Mouse (Mus musculus) forebrain, embryonic 12.5 days (tissue): ENCODE results near the gene Scgb1a1. TPM values are rescaled to one million over a fixed set of nuclear protein-coding genes. Genes with fewer than 3 reads are reported as not detected.
A peak's percentile ranks its signal among the peaks of the same experiment; 100 is the strongest.

Experiments used
- ATAC-seq: fragments of 200-750 bp; cut with Nextera tagmentation; 2 replicates; pipeline ENCODE4 v1.8.0; 2017; ENCODE audit warnings: moderate TSS enrichment; ENCODE audit not compliant: low FRiP score
- H3K27ac ChIP-seq: fragments of 300-500 bp; sonication (generic); 2 replicates; pipeline ENCODE4 v1.5.1; 2016; ENCODE audit warnings: mild to moderate bottlenecking
- H3K27me3 ChIP-seq: fragments of 300-500 bp; sonication (generic); 2 replicates; pipeline ENCODE4 v1.6.1; 2016; ENCODE audit warnings: mild to moderate bottlenecking
- H3K36me3 ChIP-seq: fragments of 300-500 bp; sonication (generic); replicated peaks from 2 replicates; pipeline ENCODE4 v1.6.1; 2016; ENCODE audit warnings: mild to moderate bottlenecking
- H3K4me1 ChIP-seq: fragments of 300-500 bp; sonication (generic); 2 replicates; pipeline ENCODE4 v1.6.1; 2016
- H3K4me2 ChIP-seq: fragments of 300-500 bp; sonication (generic); 2 replicates; pipeline ENCODE4 v1.6.1; 2016; ENCODE audit warnings: mild to moderate bottlenecking, moderate library complexity
- H3K4me3 ChIP-seq: fragments of 300-500 bp; sonication (generic); replicated peaks from 2 replicates; pipeline ENCODE4 v1.5.1; 2016; ENCODE audit warnings: mild to moderate bottlenecking
- H3K9ac ChIP-seq: fragments of 300-500 bp; sonication (generic); 2 replicates; pipeline ENCODE4 v1.6.1; 2016; ENCODE audit warnings: mild to moderate bottlenecking
- H3K9me3 ChIP-seq: fragments of 300-500 bp; sonication (generic); 2 replicates; pipeline ENCODE4 v1.6.1; 2016
- WGBS: fragments of 180-500 bp; shearing (Covaris S2); methylation state at CpG from one replicate; pipeline ENCODE4 v1.1.7; 2016; 5-methylcytosine and 5-hydroxymethylcytosine counted together
- polyA plus RNA-seq: library from polyadenylated mRNA; unstranded; fragments of >200 nt; fragmentation: Nextera tagmentation; extraction: Ambion mirVana; gene quantifications from 2 replicates; pipeline ENCODE4 v1.2.1, GENCODE M21; 2016

Gene Scgb1a1
- polyA plus RNA-seq, 1 experiment from 2014 or later: not detected

DNA sequence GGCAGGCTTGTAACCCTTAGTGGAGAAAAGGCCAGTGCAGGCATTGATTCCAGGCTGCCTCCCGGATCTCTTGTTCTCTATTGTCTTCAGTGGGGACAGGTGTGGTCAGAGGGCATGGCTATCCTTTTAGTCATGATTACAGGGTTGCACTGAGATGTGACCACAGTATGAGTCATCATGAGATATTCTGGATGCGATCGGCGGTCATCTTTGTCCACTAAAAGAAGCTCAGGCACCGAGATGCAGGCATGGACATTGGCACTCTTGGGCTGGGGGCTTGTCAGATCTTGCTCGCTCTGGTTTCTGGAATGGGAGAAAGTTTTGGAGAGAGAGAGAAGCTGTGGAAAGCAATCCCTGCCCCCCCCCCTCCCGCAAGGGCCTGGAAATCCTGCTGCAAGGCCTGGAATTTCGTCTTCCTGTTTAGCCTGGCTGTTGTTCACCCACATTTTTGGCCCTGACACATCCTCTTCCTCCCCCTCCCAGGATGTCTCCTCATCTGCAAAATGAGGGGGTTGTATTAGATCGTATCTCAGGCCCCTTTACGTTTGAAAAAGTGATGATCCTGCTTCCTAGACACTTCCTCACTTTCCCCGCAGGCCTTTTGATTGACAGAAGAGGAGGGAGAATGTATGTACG lies 13.9 kb downstream of the Scgb1a1 start:
- Histone ChIP-seq H3K27ac (no peak overlapping the region), H3K9ac (no peak overlapping the region), H3K4me3 (no peak overlapping the region), H3K4me1 (peaks cover 9% of the 10 kb centered on the region), H3K4me2 (no peak overlapping the region), H3K27me3 (no peaks in the 10 kb centered on the region; the same call in 1 of the 2 replicates), H3K9me3 (no peaks in the 10 kb centered on the region), H3K36me3 (no peaks in the 10 kb centered on the region)
- 78% methylated on average over 12 of the region's 12 CpGs for WGBS
- no peak for ATAC-seq

DNA sequence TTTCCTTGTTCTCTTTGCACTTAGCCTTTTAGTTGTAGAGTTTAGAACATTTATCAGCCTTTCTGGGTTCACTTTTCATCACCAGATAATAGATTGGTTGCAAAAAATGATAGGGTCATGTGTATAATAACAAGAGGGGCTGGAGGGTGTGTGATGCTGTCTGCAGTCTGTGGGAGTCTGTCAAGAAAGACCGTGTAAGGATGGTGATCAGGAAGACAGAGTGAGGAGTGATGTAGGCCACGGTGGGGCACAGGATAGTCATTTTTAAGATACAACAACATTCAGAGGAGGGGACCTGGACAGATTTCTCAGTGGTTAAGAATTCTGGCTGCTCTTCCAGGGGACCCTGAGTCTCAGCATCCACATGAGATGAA lies 15.6 kb downstream of the Scgb1a1 start:
- H3K36me3 ChIP-seq: no peaks in the 10 kb centered on the region
- no peak overlapping the region for H3K4me3 ChIP-seq
- peaks cover 9% of the 10 kb centered on the region for H3K4me1 ChIP-seq
- WGBS: 86% methylated on average over 2 of the region's 2 CpGs
- H3K9me3 ChIP-seq: no peaks in the 10 kb centered on the region
- H3K27me3 ChIP-seq: no peaks in the 10 kb centered on the region
- no peak overlapping the region for H3K9ac ChIP-seq
- no peak for ATAC-seq
- H3K4me2 ChIP-seq: no peak overlapping the region
- no peak overlapping the region for H3K27ac ChIP-seq

DNA sequence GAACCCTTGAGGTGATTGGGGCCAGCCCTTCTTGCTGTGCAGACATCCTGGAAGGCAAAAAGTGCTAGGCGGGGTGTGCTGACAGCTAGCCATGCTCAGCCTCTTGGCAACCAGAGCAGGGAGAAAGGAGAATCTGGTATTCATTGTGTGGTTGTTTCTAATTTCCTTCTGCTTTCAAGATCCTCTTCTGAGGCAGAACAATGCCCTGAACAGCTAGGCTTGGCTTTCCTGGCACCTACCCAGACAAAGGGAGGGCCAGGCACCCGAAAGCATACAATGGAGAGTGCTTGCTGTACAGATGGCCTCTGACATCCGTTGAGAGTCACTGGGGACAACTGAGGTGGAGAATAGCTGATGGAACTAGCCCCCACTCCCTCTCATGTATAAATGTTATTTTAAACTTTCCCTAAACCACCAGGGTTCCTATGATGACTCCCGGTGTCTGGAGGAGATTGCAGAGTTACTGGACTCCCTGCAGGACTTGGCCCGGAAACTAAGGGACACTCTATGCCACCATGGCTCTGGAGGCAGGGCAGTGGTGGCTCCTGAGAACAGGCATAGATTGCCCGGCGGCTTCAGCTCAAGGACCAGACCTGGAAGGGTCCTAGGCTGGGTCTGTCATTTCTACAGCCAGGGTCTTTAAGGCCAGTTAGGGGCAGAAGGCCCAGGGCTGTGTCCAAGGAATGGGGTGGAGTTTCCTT lies 16.2 kb downstream of the Scgb1a1 start:
- H3K27ac ChIP-seq: no peak overlapping the region
- H3K9ac ChIP-seq: no peak overlapping the region
- no peaks in the 10 kb centered on the region for H3K9me3 ChIP-seq
- H3K4me1 ChIP-seq: peaks cover 9% of the 10 kb centered on the region
- no peak overlapping the region for H3K4me3 ChIP-seq
- H3K4me2 ChIP-seq: no peak overlapping the region
- no peaks in the 10 kb centered on the region for H3K36me3 ChIP-seq
- H3K27me3 ChIP-seq: no peaks in the 10 kb centered on the region
- 53% methylated on average over 7 of the region's 7 CpGs for WGBS
- no peak for ATAC-seq

DNA sequence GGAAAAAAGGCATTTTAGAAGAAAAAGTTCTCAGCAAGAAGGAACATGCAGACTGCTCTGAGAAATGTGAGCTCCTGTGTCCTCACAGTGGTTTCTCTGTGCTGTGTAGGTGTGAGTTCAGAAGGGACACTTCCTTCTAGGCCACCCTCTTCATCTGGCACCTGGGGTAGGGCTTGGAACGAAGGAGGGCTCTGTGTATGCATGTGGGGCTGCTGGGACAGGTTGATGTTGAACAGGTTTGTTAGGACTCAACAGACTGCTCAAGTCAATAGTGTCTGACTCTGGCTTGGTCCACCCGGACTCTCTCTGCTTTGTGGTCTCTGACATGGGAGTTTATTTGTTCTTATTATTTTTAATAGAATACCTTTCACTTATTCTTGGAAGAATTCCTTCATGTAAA lies 17.4 kb downstream of the Scgb1a1 start:
- Histone ChIP-seq H3K4me1 (peaks cover 19% of the 10 kb centered on the region), H3K4me3 (no peak overlapping the region), H3K27ac (no peak overlapping the region), H3K9me3 (no peaks in the 10 kb centered on the region), H3K27me3 (no peaks in the 10 kb centered on the region), H3K9ac (no peak overlapping the region), H3K36me3 (no peaks in the 10 kb centered on the region), H3K4me2 (no peak overlapping the region)
- no peak for ATAC-seq
- 81% methylated on average over 2 of the region's 2 CpGs for WGBS

DNA sequence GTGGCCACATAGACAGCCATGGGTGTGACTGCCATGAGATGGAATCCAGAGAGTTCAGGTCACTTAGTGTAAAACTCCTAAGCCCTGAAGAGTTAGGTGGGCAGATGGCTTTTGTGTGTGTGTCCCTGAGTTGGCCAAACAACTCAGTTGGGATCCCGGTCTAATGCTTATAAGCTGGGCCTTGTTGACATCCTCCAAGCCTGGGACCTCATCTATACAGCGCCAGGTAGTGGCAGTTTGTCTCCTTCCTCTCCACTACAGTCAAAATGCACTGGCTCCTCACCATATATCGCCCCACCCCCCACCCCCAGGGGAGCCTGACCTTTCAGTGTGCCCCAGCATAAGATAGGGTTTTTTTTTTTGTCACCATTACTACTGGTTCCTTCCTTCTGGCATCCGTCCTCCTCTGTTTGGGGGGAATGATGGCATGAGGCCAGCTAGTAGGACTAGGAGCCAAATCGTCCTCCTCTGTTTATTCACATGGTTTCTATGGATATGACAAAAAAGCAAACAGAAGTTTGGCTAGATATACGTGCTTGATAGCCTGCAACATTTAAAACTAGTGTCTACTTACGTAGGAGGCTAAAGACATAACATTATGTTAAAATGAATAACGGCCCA lies 18.0 kb downstream of the Scgb1a1 start:
- peaks cover 19% of the 10 kb centered on the region for H3K4me1 ChIP-seq
- H3K4me2 ChIP-seq: no peak overlapping the region
- no peak overlapping the region for H3K27ac ChIP-seq
- H3K9ac ChIP-seq: no peak overlapping the region
- WGBS: 85% methylated on average over 8 of the region's 8 CpGs
- H3K27me3 ChIP-seq: no peaks in the 10 kb centered on the region
- H3K4me3 ChIP-seq: no peak overlapping the region
- no peaks in the 10 kb centered on the region for H3K9me3 ChIP-seq
- ATAC-seq: no peak
- no peaks in the 10 kb centered on the region for H3K36me3 ChIP-seq

DNA sequence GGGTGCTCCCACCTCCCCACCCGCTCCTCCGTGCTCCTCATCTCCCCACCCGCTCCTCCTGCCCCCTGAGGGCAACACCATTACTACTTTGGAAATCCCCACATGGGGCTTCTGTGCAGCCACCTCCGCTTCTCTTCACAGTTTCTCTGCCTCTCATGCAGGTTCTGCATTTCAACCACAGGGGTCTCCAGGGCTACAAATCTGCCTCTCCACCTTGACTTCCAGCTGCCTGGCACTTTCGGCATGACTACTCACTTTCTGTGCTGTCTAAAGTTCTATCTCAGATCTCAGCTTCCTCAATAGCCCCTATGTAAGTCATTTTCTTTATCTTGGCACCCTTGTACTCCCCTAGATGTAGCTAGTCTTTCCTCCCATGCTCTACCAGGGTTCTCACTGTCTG lies 20.5 kb downstream of the Scgb1a1 start:
- no peak for ATAC-seq
- 84% methylated on average over 5 of the region's 5 CpGs for WGBS
- Histone ChIP-seq H3K9me3 (no peaks in the 10 kb centered on the region), H3K4me3 (no peak overlapping the region), H3K27ac (no peak overlapping the region), H3K36me3 (no peaks in the 10 kb centered on the region), H3K4me2 (no peak overlapping the region), H3K9ac (no peak overlapping the region), H3K27me3 (no peaks in the 10 kb centered on the region), H3K4me1 (peaks cover 19% of the 10 kb centered on the region)

DNA sequence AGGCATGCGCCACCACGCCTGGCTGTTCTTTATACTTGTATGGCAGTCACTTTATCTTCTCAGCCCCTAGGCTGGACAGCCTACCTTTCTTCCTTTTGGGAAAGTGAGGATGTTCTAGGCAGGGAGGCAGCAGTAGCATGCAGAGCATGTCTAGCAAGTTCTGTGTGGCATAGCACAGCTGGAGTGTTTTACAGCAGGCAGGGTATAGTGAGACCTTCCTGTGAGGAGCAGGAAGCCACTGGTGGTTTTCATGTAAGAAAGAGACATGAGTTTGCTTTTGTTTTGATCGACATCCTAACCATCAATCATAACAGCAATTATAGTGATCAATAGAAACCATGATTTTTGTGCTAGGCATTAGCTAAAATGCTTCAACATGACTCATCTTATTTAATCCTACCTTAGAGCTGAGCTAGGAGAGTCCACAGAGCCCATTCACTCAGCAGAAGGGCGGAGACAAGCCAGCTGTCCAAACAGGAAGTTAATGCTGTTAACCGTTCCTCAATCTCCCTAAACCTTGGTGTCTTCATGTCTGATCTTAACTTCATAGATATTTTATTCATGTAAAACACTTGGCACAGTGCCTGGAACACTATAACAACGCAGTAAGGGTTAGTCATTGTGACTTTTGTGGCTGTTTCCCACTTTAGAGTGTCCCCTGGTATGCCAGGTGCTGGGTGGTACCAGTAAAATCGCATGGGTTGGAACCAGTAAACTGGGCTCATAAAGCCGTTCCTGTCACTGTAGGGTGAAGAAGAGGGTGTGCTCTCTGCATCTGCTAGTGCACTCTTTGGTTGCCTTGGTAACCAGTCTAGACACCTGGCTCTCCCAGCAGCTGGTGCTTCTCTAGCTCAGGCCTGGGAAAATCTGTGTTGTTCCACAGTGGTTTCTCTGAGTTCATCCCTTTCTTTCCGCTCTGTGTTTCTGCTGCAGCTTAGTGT lies 21.9 kb downstream of the Scgb1a1 start:
- peak overlapping the region; percentile 57; the same call in 1 of the 2 replicates for H3K27ac ChIP-seq
- ATAC-seq: peak; percentile 75; the same call in 1 of the 2 replicates
- no peaks in the 10 kb centered on the region for H3K27me3 ChIP-seq
- no peaks in the 10 kb centered on the region for H3K9me3 ChIP-seq
- WGBS: 71% methylated on average over 9 of the region's 9 CpGs
- no peak overlapping the region for H3K9ac ChIP-seq
- no peak overlapping the region for H3K4me2 ChIP-seq
- H3K4me3 ChIP-seq: no peak overlapping the region
- H3K36me3 ChIP-seq: no peaks in the 10 kb centered on the region
- peaks cover 10% of the 10 kb centered on the region for H3K4me1 ChIP-seq

DNA sequence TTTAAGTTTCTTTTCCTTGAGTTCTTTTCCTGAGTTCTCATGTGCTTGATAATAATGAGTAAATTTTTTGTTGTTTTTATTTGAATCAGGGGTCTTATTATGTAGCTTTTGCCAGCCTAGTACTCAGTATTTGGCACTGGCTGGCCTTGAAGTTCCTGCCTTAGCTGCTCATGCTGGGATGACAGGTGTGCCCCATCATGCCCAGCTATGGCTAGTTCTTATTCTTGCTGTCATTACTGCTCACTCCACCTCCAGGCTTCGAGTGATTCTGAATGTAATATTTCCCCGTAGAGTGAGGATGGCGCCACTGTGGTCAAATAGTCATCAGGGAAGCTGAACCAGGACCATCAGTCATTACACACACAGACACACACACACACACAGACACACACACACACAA lies 23.9 kb downstream of the Scgb1a1 start:
- Histone ChIP-seq H3K36me3 (no peaks in the 10 kb centered on the region), H3K27me3 (no peaks in the 10 kb centered on the region), H3K4me1 (peaks cover 10% of the 10 kb centered on the region), H3K9ac (no peak overlapping the region), H3K4me2 (no peak overlapping the region), H3K9me3 (no peaks in the 10 kb centered on the region), H3K27ac (no peak overlapping the region), H3K4me3 (no peak overlapping the region)
- no peak for ATAC-seq
- WGBS: 82% methylated on average over 3 of the region's 3 CpGs

DNA sequence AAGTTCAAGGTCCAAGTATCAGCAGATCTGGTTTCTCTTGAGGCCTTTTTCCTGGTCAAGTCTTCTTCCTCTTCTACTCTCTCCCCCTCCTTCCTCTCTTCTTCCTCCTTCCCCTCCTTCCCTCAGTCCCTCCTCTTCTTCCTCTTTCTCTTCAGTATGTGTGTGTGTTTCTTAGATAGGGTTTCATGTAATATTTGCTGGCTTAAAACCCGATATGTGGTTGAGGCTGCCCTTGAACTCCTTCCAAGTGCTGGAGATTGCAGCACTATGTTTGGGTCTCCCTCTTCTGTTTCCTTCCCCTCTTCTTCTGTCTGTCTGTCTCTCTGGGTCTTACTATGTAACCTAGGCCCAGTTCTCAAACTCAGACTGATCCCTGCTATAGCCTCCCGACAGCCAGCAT lies 24.9 kb downstream of the Scgb1a1 start:
- no peak for ATAC-seq

DNA sequence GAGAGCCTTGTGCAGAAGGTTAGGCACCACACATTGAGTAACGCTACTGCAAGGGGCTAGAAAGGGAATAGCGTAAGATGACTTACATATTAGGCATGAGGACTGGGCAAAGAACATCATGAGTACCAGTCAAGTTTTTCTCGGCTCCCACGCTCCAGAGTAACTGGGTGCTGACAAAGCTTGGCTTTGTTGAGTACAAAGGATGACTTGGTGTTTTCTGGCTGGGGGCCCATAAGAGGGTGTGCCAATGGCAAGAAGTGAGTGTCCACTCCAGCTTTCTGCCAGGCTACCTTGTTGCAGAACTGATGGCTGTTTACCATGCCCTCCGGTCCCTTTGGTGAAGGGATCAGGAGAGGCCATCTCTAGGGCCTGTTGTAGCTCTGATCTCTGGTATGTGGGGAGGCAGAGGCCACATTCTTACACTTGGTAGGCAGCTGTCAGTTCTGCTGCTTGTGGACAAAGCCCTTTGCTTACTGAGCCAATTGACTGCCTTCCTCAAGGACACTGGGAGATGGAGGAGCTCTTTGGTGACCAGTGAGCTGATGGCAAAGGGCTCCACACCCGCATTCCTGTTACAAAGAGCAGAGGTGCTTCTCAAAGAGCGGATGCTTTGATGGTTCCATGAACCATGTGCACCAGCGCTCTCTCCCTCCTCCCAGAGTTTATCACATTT lies 26.4 kb downstream of the Scgb1a1 start:
- ATAC-seq: no peak
- Histone ChIP-seq H3K9ac (no peak overlapping the region), H3K4me1 (peaks cover 9% of the 10 kb centered on the region), H3K27me3 (no peaks in the 10 kb centered on the region), H3K9me3 (no peaks in the 10 kb centered on the region), H3K27ac (no peak overlapping the region), H3K4me2 (no peak overlapping the region), H3K4me3 (no peak overlapping the region), H3K36me3 (no peaks in the 10 kb centered on the region)
- WGBS: 85% methylated on average over 8 of the region's 8 CpGs

More for the DNA sequence above, 24.9 kb downstream of the Scgb1a1 start:
- no peaks in the 10 kb centered on the region for H3K9me3 ChIP-seq
- no peaks in the 10 kb centered on the region for H3K27me3 ChIP-seq
- peaks cover 10% of the 10 kb centered on the region for H3K4me1 ChIP-seq
- H3K4me3 ChIP-seq: no peak overlapping the region
- WGBS: 87% methylated on average over 2 of the region's 2 CpGs
- H3K9ac ChIP-seq: no peak overlapping the region
- H3K36me3 ChIP-seq: no peaks in the 10 kb centered on the region
- H3K27ac ChIP-seq: no peak overlapping the region
- no peak overlapping the region for H3K4me2 ChIP-seq

DNA sequence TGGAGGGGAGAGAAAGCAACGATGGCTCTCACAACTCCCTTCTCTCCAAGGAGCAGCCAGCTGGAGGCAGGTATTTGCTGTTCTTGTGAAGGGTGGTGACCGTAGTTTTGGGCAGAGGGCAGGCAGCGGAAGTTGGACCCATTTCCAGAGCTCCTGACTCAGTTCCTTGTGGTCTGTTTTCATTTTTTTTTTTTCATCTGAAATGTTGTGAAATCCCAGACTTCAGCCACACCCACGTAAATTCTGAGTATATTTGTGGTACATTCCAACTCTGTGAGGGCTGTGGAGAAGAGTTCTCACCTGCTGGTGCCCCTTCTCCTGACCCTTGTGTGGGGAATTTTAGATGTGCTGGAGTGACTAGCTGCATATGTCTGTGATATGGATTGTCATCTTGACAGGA lies 27.7 kb downstream of the Scgb1a1 start:
- 72% methylated on average over 4 of the region's 4 CpGs for WGBS
- Histone ChIP-seq H3K4me2 (no peak overlapping the region), H3K9ac (no peak overlapping the region), H3K9me3 (no peaks in the 10 kb centered on the region), H3K27ac (no peak overlapping the region), H3K4me1 (no peaks in the 10 kb centered on the region), H3K4me3 (no peak overlapping the region), H3K27me3 (no peaks in the 10 kb centered on the region), H3K36me3 (no peaks in the 10 kb centered on the region)
- no peak for ATAC-seq

DNA sequence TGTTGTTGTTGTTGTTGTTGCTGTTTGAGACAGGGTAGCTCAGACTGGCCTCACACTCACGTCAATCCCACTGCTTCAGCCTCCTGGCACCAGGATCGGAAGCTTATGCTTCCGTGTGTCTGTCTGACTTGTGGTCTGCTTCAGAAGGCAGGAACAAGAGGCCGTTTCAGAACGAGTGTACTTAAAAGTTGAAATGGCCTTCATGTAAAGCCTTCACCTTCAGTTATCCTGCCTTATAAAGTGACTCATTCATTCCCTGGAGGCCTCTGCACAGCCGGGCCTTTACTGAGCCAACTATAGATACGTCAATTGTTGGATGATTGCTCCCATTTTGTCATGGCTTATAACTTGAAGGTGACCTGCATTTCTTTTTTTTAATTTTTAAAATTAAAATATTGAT lies 28.4 kb downstream of the Scgb1a1 start:
- H3K9me3 ChIP-seq: no peaks in the 10 kb centered on the region
- H3K4me3 ChIP-seq: no peak overlapping the region
- no peak overlapping the region for H3K9ac ChIP-seq
- no peaks in the 10 kb centered on the region for H3K27me3 ChIP-seq
- ATAC-seq: no peak
- no peaks in the 10 kb centered on the region for H3K4me1 ChIP-seq
- no peaks in the 10 kb centered on the region for H3K36me3 ChIP-seq
- H3K4me2 ChIP-seq: no peak overlapping the region
- 89% methylated on average over 7 of the region's 7 CpGs for WGBS
- no peak overlapping the region for H3K27ac ChIP-seq
